Mouse (Mus musculus) layer of hippocampus, postnatal 36 days (tissue): ENCODE data around the gene Rhbdf1. TPM values are rescaled to one million over a fixed set of nuclear protein-coding genes. Genes with fewer than 3 reads are reported as not detected.

Experiments used
- DNase-seq, 2 experiments: peaks; one replicate each; pipeline ENCODE4 v3.0.0; 2022
- total RNA-seq, 2 experiments: library from RNA; stranded (reverse); gene quantifications; 2 replicates each; pipeline ENCODE4 v1.2.3; 2021

The Rhbdf1 gene
- 10 to 100 TPM; 13.4 to 16.5 TPM for total RNA-seq

GRCm38 (mm10) chr11:32221951-32222409 is at the start of gene Rhbdf1:
Gene Rhbdf1 (minus strand): TSS chr11:32222300.
- DNase-seq, result peak in 1 of 2 experiments; percentile 31

- no peak for DNase-seq
These were observed 49.1 kb upstream of the Rhbdf1 start for GRCm38 (mm10) chr11:32271178-32271577.

GRCm38 (mm10) chr11:32268952-32269351 is 46.9 kb upstream of the Rhbdf1 start:
- DNase-seq, result no peak

- no peak for DNase-seq
These were observed 45.9 kb upstream of the Rhbdf1 start for GRCm38 (mm10) chr11:32267964-32268363.

GRCm38 (mm10) chr11:32267188-32267884 is 45.2 kb upstream of the Rhbdf1 start, which contains the start of gene Nprl3:
Gene Nprl3 (minus strand): TSS chr11:32267707.
- peak; percentile 96 for DNase-seq

GRCm38 (mm10) chr11:32266776-32267175 is 44.7 kb upstream of the Rhbdf1 start:
- no peak for DNase-seq

- no peak for DNase-seq
These were observed 44.1 kb upstream of the Rhbdf1 start for GRCm38 (mm10) chr11:32266194-32266593.

DNA sequence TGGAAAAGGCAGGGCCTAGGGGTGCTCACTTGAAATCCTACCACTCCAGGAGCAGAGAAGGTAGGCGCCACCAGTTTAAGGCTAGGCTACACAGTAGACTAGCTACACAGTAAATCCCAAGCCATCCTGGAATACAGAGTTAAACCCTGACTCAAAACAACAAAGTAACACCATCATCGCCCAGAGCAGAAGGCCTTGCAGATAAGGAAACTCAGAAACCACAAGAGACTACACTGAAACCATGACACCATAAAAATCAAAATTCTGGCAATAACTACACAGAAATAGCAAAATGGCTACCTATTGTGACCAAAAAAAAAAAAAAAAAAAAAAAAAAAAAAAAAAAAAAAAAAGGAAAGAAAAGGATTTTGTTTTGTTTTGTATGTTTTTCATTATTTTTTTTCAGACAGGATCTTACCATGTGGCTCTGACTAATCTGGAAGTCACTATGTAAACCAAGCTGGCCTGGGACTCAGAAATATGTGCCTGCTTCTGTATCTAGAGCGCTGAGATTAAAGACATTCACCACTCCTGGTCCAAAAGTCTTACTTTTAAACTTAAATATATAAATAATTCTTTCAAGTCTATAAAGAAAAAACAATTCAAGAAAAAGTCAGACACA is 43.1 kb upstream of the Rhbdf1 start:
- no peak for DNase-seq

GRCm38 (mm10) chr11:32262674-32263415 is 40.7 kb upstream of the Rhbdf1 start:
- no peak for DNase-seq

DNA sequence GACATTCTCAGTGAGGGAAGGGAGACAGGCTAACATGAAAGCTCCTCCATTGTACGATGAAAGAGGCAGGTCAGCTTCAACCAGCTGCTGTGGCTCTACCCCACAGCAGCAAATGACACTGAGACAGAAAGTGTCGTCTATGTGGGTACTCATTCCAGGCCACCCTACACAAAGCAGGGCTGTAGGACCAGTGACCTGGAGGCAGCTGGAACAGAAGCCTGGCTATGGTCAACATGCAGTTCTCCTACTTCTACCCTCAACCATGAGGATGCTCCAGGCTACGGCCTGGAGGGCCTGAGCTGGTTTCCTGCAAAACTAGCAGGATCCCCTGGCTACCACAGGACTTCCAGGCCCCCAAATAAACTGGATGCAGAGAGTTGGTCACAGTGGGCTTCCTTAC is 34.5 kb upstream of the Rhbdf1 start:
- DNase-seq, result no peak

GRCm38 (mm10) chr11:32256146-32256545 is 34.0 kb upstream of the Rhbdf1 start:
- DNase-seq, result no peak

GRCm38 (mm10) chr11:32253121-32253520 is 31.0 kb upstream of the Rhbdf1 start:
- DNase-seq, result no peak

DNA sequence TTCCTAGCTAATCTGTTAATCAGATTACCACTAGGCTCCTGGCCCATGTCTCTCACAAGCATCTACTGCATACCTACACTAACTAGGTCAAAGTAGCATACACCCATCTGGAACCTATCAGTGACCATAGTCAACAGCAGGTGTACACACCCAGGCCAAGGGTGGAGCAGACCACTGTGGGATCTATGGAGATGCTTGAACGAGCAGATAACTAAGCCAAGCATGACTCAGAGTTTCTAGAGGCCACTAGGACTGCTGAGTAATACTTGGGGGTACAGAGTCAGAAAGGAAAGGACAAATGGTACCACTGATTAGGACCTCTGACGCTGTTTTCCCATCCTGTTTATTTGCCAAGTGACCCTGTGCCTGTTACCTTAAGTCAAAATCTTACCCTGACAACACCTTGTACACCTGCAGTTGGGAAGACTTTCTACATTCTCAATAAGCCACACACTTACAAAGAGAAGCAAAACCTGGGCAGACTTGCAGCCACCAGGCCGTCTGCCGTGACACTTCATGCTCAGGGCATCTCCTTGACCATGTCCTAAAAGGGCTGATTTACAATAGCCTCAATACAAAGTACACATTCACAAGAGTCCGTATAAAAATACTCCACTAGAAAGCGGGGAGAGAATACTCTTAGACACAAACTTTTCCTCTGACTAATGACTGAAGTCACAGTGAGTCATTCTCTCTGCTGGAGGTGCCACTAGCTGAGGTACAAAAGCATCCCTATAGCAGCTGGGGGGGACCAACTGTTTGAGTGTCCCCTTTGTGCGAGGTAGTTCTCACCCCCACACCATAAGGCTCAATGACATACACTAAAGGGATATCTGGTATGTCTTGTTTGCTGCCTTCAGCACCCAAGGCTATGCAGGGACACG is 29.0 kb upstream of the Rhbdf1 start:
- no peak for DNase-seq

DNA sequence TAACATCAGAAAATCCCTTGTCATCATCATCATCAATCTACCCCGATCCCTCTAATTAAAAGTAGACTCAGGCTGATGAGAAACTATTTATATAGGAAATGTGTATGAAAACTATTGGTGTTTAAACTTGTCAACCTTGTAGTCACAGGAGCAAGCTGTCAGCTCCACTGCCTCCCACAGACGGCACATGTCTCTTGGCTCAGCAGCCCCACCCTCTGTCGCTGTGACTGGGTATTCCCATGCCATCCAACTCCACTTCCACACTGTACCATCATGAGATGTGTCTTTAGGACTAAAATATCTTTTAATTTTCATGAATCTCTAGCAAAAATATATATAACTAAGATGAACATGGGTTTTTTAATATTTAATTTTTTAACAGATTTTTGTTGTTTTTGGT is 26.2 kb upstream of the Rhbdf1 start:
- no peak for DNase-seq

DNA sequence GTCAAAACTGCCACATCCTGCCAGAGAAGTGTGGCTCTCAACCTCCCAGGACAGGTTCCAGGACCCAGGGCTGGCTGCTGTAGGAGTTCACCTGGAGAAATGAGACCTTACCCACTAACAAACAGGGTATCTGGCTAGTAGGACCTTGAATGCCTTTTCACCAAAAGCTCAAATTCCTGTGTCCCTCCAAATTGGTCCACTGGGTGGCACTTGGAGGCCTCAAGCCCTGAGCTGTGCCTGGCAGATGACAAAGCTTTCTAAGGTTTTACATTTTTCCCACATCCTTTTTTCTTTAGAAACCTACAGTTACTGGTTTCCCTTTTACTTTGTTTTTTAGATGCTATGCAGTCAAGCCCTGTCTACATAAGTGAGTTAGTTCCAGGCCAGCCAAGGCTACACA is 25.0 kb upstream of the Rhbdf1 start:
- DNase-seq, result no peak

GRCm38 (mm10) chr11:32245614-32246013 is 23.5 kb upstream of the Rhbdf1 start:
- no peak for DNase-seq

DNA sequence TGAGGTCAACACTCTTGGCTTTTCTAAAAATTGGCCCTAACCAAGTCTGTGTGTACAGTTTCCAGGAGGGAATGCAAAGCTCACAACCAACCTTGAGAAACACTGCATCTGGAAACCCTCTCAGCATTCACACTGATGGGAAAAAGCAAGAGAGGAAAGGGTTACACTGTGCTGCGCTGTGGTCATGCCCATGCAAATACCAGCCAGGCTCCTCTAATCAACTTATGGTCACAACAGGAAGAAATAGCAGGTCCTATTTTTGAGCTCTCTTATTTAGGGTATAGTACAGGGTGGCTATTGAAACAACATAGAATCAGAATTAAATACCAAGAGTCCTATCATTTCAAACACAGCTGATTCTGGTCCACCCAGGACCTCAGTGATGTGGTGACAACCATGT is 22.5 kb upstream of the Rhbdf1 start:
- no peak for DNase-seq

GRCm38 (mm10) chr11:32244064-32244463 is 22.0 kb upstream of the Rhbdf1 start:
- DNase-seq, result no peak

GRCm38 (mm10) chr11:32243205-32243955 is 21.3 kb upstream of the Rhbdf1 start:
- no peak for DNase-seq

- no peak for DNase-seq
These were observed 20.1 kb upstream of the Rhbdf1 start for GRCm38 (mm10) chr11:32242209-32242608.

- no peak for DNase-seq
These were observed 19.3 kb upstream of the Rhbdf1 start for GRCm38 (mm10) chr11:32241391-32241790.
